Mouse (Mus musculus): ENCODE measurements around the gene Amer2.

GRCm38 (mm10) chr14:60407319-60407718, 34.3 kb downstream of the Amer2 start:
- TF ChIP-seq CTCF (IDR thresholded peaks at IDR 0.05; ENCODE audit: extremely low read depth, insufficient read length, insufficient replicate concordance, low read depth, low read length) = no peak
- no peak for TF ChIP-seq POLR2A (IDR thresholded peaks at IDR 0.05; ENCODE audit: low read depth, low read length)

Data from small intestine, adult 2 months (tissue).